In genomic region chr1:12583012-12583411, GRCm38 (mm10) we compare ENCODE assay signal across 25 mouse cellular contexts.
"Had no signal": no experiment of that assay in that cellular context is flagged by ENCODE, and none has a peak within 500 bp of the region (broad histone marks: within the 10 kb centered on the region; RNA-seq: fewer than 3 reads in every experiment).

No protein-coding gene starts in this region.

- H3K4me1 ChIP-seq: hindbrain, embryonic 12.5 days; intestine, embryonic 15.5 days; limb, embryonic 10.5 days; limb, embryonic 12.5 days; liver, embryonic 13.5 days; liver, embryonic 15.5 days had no signal

- H3K9ac ChIP-seq: heart, embryonic 12.5 days; hindbrain, embryonic 12.5 days; hindbrain, embryonic 14.5 days; intestine, embryonic 15.5 days; limb, embryonic 12.5 days; liver, embryonic 13.5 days; liver, embryonic 15.5 days; liver, postnatal 0 days had no signal

- H3K4me2 ChIP-seq: heart, embryonic 12.5 days; hindbrain, embryonic 12.5 days; hindbrain, embryonic 14.5 days; intestine, embryonic 15.5 days; limb, embryonic 12.5 days; liver, embryonic 11.5 days; liver, embryonic 13.5 days; liver, embryonic 15.5 days had no signal

- ATAC-seq: hindbrain, embryonic 16.5 days; inflammation-experienced regulatory T-cells, adult 6 months; intestine, embryonic 15.5 days; intestine, postnatal 0 days; liver, postnatal 0 days had no signal

- H3K4me3 ChIP-seq: gastrocnemius, adult 2 months; heart, embryonic 10.5 days; heart, embryonic 12.5 days; hindbrain, embryonic 10.5 days; hindbrain, embryonic 12.5 days; intestine, embryonic 15.5 days; layer of hippocampus, adult 2 months; left cerebral cortex, adult 2 months; limb, embryonic 10.5 days; limb, embryonic 12.5 days; liver, embryonic 13.5 days; liver, embryonic 15.5 days had no signal

- H3K36me3 ChIP-seq: heart, embryonic 10.5 days; heart, embryonic 12.5 days; hindbrain, embryonic 10.5 days; hindbrain, embryonic 12.5 days; intestine, embryonic 15.5 days; limb, embryonic 10.5 days; limb, embryonic 12.5 days; liver, embryonic 13.5 days; liver, embryonic 15.5 days had no signal

- DNase-seq: gastrocnemius, adult 2 months; gastrocnemius, postnatal 10 days; gastrocnemius, postnatal 25 days; heart, postnatal 4 days; kidney, adult 2 months; kidney, adult 9 months; kidney, postnatal 25 days; liver; liver, embryonic 13.5 days; liver, postnatal 0 days had no signal

- H3K27me3 ChIP-seq: heart, embryonic 12.5 days; hindbrain, embryonic 12.5 days; intestine, embryonic 15.5 days; limb, embryonic 12.5 days; liver, embryonic 13.5 days; liver, embryonic 15.5 days had no signal

- H3K9me3 ChIP-seq: heart, embryonic 10.5 days; heart, embryonic 12.5 days; hindbrain, embryonic 10.5 days; hindbrain, embryonic 12.5 days; intestine, embryonic 15.5 days; limb, embryonic 10.5 days; limb, embryonic 12.5 days; liver, embryonic 13.5 days; liver, embryonic 15.5 days had no signal

- H3K27ac ChIP-seq: gastrocnemius, adult 2 months; heart, embryonic 10.5 days; hindbrain, embryonic 10.5 days; hindbrain, embryonic 12.5 days; hindbrain, embryonic 14.5 days; intestine, embryonic 15.5 days; layer of hippocampus, adult 2 months; left cerebral cortex, adult 2 months; limb, embryonic 10.5 days; limb, embryonic 12.5 days; liver, embryonic 13.5 days; liver, embryonic 15.5 days had no signal
